Mouse (Mus musculus): Measurements from ENCODE around the gene Camta2.

The Camta2 gene

DNA sequence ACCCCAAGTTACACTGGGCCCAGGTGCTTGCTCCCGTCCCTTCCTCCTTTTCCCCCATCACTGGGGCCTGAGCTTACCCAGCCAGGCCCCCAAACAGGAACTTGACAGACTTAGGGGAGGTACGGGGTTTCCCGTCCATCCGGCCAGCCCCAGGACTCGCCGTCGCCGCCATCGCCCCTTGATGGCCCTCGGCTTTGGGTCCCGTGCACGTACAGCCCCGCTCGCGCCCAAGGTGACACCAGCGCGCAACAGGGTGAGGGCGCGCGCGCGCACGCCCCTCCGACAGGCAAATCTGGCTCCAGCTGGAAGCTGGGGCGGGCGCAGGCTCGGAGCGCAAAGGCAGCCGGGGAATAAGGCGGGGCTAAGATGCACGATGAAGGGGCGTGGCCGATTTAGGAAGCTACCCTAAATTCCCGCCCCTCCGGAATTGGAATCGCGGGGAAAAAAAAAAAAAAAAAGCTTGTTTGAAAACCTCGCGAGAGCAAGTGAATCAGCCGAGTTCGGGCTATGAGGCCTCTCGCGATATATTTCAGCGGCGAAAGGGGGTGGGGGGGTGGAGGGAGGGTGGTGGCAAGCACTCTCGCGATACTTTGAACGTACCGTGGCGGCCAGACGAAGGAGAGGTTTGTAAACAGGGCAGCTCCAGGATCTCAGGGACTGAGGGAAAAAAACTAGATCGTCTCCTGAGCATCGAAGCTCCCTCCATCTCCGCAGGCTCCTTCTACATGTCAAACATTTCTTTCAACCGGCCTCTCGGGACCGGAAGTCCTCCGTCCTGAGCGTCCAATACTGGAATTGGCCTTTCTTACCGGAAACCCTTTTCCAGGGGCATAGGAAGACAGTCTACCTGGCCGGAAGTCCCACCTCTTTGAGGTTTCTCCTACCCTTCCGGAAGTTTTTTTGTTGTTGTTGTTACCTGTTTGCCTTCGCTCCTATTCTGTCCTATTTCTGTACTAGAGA, 40.9 kb downstream of the Camta2 start, which contains the start of the genes Rnf167 and Slc25a11:
Gene Rnf167 (plus strand): TSS at position 545 of the 960 bp plus-strand sequence.
Gene Slc25a11 (minus strand): TSS at position 789 of the 960 bp plus-strand sequence.
- peak; percentile 97 for DNase-seq

GRCm38 (mm10) chr11:70646259-70646555, 41.7 kb downstream of the Camta2 start:
- DNase-seq, result peak; percentile 48

DNA sequence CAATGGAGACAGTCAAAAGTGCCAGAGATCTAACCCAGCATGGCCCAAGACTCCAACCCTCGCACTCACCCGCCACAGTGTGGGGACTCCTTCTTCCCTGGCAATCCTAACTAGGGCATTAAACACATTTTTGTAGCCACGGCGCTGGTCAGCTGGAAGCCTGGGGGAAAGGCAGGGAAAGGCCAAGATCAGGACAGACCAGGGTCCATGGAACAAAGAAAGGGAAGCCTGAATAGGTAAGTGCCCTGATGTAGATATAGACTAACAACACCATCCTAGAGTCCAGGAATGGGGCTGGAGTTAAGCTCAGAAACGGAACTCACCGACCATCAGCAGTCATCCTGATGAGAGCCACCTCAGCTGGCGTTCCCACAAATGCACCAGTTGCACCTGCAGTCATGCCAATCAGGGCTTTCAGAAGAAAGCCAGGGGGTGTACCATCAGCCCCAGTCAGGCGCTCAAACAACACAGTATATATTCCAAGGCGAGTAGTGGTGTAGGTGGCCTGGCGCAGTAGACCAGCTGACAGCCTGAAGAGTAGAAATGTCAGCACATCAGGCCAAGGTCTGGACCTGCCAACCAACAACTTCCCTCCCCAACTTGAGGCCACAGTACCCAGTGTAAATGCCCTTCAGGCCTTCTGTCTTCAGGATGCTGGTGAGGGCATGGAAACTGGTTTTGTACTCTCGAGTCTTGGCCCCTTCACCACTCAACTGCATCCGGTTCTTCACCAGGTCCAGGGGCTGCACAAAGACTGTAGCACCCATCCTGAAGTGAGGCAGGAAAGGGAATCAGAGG, 42.2 kb downstream of the Camta2 start:
- DNase-seq, result no peak

DNA sequence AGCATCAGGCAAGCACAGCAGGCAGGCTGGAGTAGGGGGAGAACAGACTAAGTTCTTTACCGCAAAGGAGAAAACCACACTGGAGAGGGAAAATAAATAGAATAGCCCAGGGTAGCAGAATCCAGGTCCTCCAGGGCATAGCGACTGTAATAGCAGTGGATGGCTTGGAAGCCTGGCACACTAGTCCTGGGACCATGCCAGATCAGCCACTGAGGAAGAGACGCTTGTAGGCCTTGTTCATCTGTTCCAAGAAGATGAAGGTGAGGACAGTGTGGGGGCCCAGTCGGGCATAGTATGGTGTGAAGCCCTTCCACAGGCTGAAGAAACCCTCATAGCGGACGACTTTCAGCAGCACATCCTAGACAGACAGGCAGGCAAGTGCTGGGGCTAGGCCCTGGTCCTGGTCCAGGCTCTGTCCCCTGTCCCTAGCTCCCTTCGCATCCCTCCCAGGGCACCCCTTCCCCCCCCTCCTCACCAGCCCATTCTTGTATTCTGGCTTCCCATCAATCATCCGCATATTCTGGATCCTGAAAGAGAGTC, 43.3 kb downstream of the Camta2 start:
- DNase-seq, result no peak

GRCm38 (mm10) chr11:70643051-70643450, 44.9 kb downstream of the Camta2 start:
- no peak for DNase-seq

- DNase-seq, result no peak
Observed at GRCm38 (mm10) chr11:70641241-70641640, 46.7 kb downstream of the Camta2 start.

- no peak for DNase-seq
Observed at GRCm38 (mm10) chr11:70639976-70640375, 47.9 kb downstream of the Camta2 start.

GRCm38 (mm10) chr11:70638714-70639278, 49.1 kb downstream of the Camta2 start, which contains the start of gene Gp1ba:
Gene Gp1ba, plus strand, starts transcription at chr11:70639122.
- no peak for DNase-seq

DNA sequence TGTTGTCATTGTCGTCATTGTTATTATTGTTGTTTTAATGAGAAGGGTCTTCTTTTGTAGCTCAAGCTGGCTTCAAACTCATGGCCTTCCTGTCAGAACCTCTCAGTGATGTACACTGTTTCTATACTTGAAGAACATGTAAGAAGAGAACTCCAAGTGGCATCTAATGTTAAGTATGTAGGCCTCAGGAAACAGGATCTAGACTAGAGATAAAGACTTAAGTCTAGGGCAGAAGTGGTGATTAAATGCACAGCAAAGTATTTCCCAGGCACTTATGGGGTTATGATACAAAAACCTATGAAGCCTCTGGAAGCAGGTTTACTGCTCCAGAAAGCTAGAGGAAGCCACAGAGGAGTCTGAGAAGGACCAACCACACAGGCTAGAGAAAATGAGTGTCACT, 49.6 kb downstream of the Camta2 start:
- no peak for DNase-seq

DNA sequence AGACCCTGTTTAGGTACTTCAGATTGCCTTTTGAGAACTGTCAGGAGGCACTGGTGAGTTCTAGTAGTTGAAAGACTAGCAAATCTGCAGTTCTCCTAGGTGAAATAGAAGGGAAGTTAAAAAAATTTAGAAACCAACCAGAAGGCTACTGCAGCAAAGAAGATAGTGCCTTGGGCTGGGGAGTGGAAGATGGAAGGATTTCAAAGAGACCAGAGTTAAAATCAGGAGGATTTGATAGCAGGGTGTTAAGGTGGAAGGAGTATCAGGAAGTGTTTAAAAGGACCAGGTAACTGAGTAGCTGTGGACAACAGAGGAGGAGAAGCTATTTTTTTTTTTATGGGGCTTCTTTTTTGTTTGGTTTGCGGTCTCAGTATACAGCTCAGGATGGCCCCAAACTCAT, 50.1 kb downstream of the Camta2 start:
- DNase-seq, result no peak

DNA sequence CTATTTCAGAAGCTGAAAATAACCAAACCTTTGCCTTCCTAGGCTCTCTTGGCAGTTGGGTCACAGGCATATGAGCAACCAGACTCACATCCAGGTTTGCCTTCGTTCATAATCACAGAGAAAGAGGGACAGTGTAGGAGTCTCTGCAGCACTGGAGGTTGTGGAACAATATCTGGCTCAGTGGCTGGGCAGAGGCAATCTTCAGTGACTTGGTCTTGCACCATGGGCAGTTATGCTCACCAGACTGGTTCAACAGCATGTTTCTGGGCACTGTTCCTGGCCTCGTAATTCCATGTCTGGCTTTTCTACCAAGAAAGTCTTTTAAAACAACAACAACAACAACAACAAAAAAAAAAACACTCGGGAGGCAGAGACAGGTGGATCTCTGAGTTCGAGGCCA, 52.3 kb downstream of the Camta2 start:
- no peak for DNase-seq

GRCm38 (mm10) chr11:70630129-70630528, 57.8 kb downstream of the Camta2 start:
- DNase-seq, result no peak

DNA sequence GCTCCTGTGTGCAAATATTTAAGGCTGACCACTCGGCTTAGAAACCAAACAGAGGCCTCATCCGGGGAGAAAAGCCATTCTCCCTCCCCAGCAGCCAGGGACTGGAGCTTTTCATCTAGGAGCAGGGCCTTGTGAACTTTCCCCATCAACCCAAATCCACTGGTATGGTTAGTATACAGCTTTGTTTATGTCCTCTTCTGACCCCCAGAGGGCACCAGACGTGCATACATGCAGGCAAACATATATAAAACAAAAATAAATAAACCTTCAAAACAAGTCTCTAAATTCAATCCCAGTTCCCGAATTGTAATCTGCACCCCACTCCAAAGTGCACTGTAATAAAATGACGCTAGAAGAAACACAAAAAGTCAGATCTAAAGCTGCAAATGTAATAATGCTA, 58.3 kb downstream of the Camta2 start:
- DNase-seq, result no peak

DNA sequence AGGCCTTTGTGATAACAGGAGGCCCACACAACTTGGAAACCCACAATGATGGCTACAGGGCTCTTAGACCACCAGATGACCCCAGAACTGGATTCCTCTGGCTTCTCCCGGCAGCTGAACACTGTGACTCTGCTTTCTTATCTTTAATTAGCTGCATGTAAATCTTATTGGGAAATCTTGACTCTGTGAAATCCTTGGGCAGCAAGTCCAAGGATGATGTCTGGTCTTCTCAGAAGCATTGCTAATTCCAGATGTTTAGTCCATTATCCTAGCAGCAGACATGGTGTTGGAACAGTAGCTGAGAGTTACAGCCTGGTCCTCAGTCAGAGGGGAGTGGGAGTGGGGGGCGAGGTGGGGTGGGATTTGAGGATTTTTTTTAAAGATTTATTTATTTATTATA, 59.5 kb downstream of the Camta2 start:
- DNase-seq, result no peak

DNA sequence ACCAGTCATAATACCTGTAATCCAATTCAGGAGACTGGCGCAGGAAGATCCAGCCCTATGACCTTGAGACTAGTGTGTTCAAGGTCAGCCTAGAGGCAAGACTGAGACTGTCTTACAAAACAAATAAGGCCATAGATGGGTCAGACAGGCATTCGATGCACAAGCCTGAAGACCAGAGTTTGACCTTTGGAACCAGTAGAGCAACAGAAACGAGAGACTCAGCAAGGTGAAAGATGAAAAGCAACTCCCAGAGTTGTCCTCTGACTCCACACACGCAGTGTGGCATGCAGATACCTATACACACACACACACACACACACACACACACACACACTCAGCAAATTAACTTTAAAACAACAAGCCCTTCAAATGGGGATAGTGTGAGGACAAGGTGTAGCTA, 61.0 kb downstream of the Camta2 start:
- no peak for DNase-seq

GRCm38 (mm10) chr11:70625473-70625872, 62.4 kb downstream of the Camta2 start:
- DNase-seq, result no peak

GRCm38 (mm10) chr11:70623053-70623742, 64.7 kb downstream of the Camta2 start:
- no peak for DNase-seq

GRCm38 (mm10) chr11:70621972-70622814, 65.7 kb downstream of the Camta2 start:
- no peak for DNase-seq
